Mouse (Mus musculus) neural tube, embryonic 13.5 days (tissue): ENCODE measurements around the gene Gtf3c5. TPM values are rescaled to one million over a fixed set of nuclear protein-coding genes. Genes with fewer than 3 reads are reported as not detected.
A peak's percentile ranks its signal among the peaks of the same experiment; 100 is the strongest.

Source experiments
- ATAC-seq: fragments of 200-750 bp; cut with Nextera tagmentation; 2 replicates; pipeline ENCODE4 v1.8.0; 2017; ENCODE audit warnings: low read depth, mild to moderate bottlenecking, moderate TSS enrichment, moderate library complexity
- H3K27ac ChIP-seq: fragments of 300-500 bp; sonication (generic); replicated peaks from 2 replicates; pipeline ENCODE4 v1.5.1; 2015; ENCODE audit warnings: moderate library complexity, mild to moderate bottlenecking, inconsistent platforms
- H3K27me3 ChIP-seq: fragments of 300-500 bp; sonication (generic); 2 replicates; pipeline ENCODE4 v1.6.1; 2015; ENCODE audit warnings: mild to moderate bottlenecking, inconsistent platforms
- H3K36me3 ChIP-seq: fragments of 300-500 bp; sonication (generic); 2 replicates; pipeline ENCODE4 v1.6.1; 2015; ENCODE audit warnings: mild to moderate bottlenecking, inconsistent platforms
- H3K4me1 ChIP-seq: fragments of 300-500 bp; sonication (generic); replicated peaks from 2 replicates; pipeline ENCODE4 v1.6.1; 2015; ENCODE audit warnings: inconsistent platforms
- H3K4me2 ChIP-seq: fragments of 300-500 bp; sonication (generic); 2 replicates; pipeline ENCODE4 v1.6.1; 2015; ENCODE audit warnings: inconsistent platforms, mild to moderate bottlenecking, moderate library complexity
- H3K4me3 ChIP-seq: fragments of 300-500 bp; sonication (generic); 2 replicates; pipeline ENCODE4 v1.5.1; 2015; ENCODE audit warnings: mild to moderate bottlenecking, inconsistent platforms
- H3K9ac ChIP-seq: fragments of 300-500 bp; sonication (generic); 2 replicates; pipeline ENCODE4 v1.6.1; 2015; ENCODE audit warnings: moderate library complexity, mild to moderate bottlenecking, inconsistent platforms
- H3K9me3 ChIP-seq: fragments of 300-500 bp; sonication (generic); 2 replicates; pipeline ENCODE4 v1.6.1; 2016; ENCODE audit warnings: inconsistent platforms
- WGBS: fragments of 180-500 bp; shearing (Covaris S2); methylation state at CpG from one replicate; pipeline ENCODE4 v1.1.7; 2015; 5-methylcytosine and 5-hydroxymethylcytosine counted together
- polyA plus RNA-seq: library from polyadenylated mRNA; unstranded; fragments of >200 nt; fragmentation: Nextera tagmentation; extraction: Ambion mirVana; gene quantifications from 2 replicates; pipeline ENCODE4 v1.2.1, GENCODE M21; 2015

Gtf3c5 gene
- polyA plus RNA-seq, 1 experiment from 2014 or later = 43.5 TPM

DNA sequence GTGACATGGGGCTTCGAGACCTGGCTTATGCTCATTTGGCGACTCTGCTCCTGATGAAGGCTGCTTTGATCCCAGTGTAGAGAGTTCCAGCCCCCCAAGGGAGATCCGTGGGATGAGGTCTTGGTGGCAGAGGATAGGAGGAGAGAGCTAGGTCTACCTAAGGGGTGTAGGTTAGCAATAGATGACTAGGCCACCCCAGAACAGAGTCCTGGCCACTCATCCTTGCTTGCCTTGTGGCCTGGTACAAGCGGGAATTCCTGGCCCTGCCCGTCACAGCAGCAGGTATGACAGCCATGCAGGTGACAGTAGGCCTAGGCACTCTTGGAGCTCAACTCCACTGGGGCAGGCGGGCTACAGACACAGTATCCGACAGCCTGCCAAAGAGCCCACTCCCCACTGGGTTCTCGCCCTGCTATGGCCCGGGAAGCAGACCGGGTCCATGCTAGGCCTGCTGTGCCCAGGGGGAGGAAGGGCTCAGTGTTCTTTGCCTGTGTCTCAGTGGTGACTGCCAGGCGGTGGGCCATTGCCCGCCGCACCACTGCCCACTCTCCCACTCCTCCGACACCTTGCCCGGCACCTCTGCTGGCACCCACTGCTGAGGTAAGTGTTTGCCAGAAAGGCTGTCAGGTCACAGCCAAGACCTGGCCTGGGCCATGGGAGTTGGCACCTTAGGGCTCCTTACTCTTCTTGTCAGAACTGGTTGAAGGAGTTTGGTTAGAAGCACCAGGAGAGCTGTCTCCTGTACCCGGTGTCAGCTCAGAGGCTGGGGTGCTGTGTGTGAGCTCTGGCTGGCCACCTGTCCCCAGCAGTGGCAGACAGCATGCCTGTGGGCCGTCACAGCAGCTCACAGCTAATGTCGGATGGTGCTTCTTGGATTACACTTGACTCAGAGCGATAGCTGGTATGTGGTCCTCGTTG, 55.9 kb downstream of the Gtf3c5 start:
- no peak for ATAC-seq
- Histone ChIP-seq H3K36me3 (peaks cover under 1% of the 10 kb centered on the region; the same call in 1 of the 2 replicates), H3K27me3 (no peaks in the 10 kb centered on the region), H3K9me3 (no peaks in the 10 kb centered on the region), H3K4me3 (no peak overlapping the region), H3K4me1 (peaks cover 100% of the 10 kb centered on the region), H3K27ac (no peak overlapping the region), H3K4me2 (no peak overlapping the region), H3K9ac (peak overlapping the region; percentile 3; the same call in 1 of the 2 replicates)
- WGBS = 84% methylated on average over 20 of the region's 20 CpGs

DNA sequence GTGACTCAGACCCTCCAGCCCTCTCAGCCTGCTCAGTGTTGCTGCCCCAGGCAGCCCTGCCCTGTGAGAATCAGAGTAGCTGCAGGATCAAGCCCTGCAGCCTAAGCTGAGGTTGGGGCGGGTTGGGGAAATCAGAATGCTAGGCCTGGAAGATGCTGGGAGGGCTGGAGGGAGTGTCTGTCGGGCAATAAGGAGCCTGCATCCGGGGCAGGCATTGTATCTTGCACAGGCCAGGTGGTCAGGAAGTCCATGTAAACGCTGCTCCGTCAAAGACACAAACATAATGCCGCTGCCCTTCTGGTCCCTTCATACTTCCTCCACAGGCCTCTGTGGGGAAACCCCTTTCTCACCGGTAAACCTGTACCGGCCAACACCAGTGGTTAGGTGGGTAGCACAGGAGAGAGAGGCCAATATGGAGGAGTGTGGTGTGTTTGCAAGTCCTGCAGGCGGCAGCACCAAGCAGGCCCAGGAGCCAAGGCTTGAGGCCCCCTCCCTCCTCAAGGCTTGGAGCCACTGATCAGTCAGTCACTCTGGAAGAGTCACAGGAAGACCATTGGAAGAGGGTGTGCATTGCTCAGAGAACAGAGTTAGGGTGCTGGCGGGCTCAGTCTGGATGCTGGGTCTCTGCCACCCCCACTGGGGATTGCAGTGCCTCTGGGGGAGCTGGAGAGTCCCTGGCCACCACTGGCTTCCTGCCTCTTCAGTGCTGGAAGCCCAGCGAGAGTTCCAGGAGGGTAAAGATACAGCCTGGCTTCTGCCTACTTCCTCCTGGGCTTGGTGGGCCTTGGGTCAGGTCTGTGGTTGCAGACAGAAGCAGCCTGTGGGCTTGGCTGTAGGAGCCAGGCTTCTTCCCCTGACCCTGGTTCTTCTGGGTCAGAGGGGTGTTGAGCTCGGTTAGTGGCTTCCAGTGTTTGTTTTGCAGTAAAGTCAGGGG, 57.3 kb downstream of the Gtf3c5 start:
- H3K27me3 ChIP-seq = no peaks in the 10 kb centered on the region

DNA sequence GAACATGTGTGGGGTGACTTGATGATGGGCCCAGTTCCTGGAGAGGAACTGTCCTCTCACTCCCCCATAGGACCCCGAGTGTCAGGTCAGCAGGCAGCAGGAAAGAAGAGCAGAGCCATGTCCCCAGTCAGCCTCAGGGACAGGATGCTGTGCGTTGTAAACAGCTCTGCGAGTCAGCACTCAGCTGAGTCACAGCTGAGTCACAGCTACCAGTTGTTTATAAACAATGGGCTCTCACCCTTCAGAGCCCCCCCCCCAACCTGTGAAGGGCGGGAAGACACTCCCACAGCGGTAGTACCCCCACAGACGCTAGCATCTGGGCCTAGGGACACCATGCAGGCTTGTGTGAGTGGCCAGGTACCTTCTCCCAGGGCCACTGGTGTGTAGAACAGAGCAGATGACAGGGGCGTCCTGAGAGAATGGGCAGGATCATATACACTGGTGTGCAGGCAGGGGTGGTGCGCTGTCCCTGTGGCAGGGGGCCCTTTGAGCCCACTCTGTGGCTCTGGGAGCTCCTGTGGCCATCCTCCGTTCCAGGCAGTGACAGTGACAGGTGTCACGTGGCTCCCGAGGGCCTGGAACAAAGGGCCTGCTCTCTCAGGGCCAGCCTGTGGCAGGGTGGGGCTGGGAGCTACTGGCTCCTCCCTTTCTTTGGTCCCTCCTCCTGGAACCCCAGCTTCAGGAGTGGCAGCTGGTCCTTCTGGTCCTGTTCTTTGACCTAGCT, 58.2 kb downstream of the Gtf3c5 start:
- H3K9me3 ChIP-seq = no peaks in the 10 kb centered on the region
- H3K27me3 ChIP-seq = no peaks in the 10 kb centered on the region
- H3K4me3 ChIP-seq = no peak overlapping the region
- peaks cover 100% of the 10 kb centered on the region for H3K4me1 ChIP-seq
- peak overlapping the region; percentile 47 for H3K9ac ChIP-seq
- 10% methylated on average over 11 of the region's 11 CpGs for WGBS
- H3K27ac ChIP-seq = peak overlapping the region; percentile 81
- peak overlapping the region; percentile 16; the same call in 1 of the 2 replicates for H3K4me2 ChIP-seq
- peaks cover 9% of the 10 kb centered on the region; the same call in 1 of the 2 replicates for H3K36me3 ChIP-seq
- peak; percentile 49 for ATAC-seq

More for the DNA sequence above, 57.3 kb downstream of the Gtf3c5 start:
- Histone ChIP-seq H3K36me3 (peaks cover 9% of the 10 kb centered on the region; the same call in 1 of the 2 replicates), H3K9me3 (no peaks in the 10 kb centered on the region), H3K4me1 (peaks cover 100% of the 10 kb centered on the region), H3K27ac (peak overlapping the region; percentile 81), H3K4me2 (peak overlapping the region; percentile 16; the same call in 1 of the 2 replicates), H3K4me3 (no peak overlapping the region), H3K9ac (peak overlapping the region; percentile 47)
- ATAC-seq = no peak
- WGBS = 36% methylated on average over 12 of the region's 12 CpGs

DNA sequence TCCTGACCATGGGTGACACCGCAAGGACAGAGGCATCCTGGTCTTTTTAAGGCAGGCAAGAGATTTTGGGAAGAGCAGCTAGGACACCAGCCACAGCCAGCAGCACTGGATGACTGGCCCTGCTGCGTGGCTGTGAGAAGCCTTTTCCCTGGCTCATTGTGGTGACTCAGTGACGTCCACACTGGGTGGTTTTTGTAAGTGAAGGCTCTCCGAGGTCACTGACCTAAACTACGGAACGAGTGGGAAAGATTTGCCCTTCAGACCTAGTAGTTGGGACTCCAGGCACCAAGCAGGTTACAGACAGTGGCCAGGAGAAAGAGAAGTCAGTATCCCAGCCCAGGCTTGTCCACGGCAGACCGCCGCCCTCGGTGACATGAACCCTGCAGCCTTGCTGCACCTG, 59.1 kb downstream of the Gtf3c5 start:
- 79% methylated on average over 10 of the region's 10 CpGs for WGBS
- H3K9me3 ChIP-seq = no peaks in the 10 kb centered on the region
- H3K36me3 ChIP-seq = peaks cover 9% of the 10 kb centered on the region; the same call in 1 of the 2 replicates
- no peak overlapping the region for H3K4me3 ChIP-seq
- H3K27ac ChIP-seq = peak overlapping the region; percentile 81
- H3K9ac ChIP-seq = no peak overlapping the region
- no peaks in the 10 kb centered on the region for H3K27me3 ChIP-seq
- peaks cover 100% of the 10 kb centered on the region for H3K4me1 ChIP-seq
- ATAC-seq = no peak
- no peak overlapping the region for H3K4me2 ChIP-seq

DNA sequence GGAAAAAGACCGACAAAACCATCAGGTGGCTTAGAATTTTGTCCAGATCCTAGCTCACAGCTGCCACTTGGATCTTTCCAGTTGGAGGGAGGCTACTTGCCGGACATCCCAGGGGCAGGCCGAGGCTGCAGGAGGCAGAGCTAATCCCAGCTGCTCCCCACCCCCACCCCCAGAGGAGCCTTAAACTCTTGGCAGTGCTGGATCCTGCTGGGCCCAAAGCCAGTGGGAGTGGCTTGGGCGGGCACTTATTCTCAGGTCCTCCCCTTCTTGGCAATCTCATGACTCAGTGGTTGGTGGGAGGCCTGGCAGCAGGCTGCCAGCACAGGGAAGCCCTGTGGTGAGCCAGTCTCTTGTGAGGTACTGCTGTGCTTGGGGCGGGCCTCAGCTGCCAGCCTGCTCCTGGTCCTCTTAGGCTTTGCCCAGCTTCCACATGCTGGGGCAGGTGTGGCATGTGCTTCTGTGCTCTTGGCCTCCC, 59.9 kb downstream of the Gtf3c5 start:
- H3K27ac ChIP-seq = peak overlapping the region; percentile 81
- WGBS = 9% methylated on average over 5 of the region's 5 CpGs
- no peaks in the 10 kb centered on the region for H3K9me3 ChIP-seq
- H3K36me3 ChIP-seq = peaks cover 9% of the 10 kb centered on the region; the same call in 1 of the 2 replicates
- no peak overlapping the region for H3K9ac ChIP-seq
- no peak overlapping the region for H3K4me2 ChIP-seq
- peak; percentile 85 for ATAC-seq
- H3K4me3 ChIP-seq = no peak overlapping the region
- H3K4me1 ChIP-seq = peaks cover 99% of the 10 kb centered on the region
- H3K27me3 ChIP-seq = no peaks in the 10 kb centered on the region

DNA sequence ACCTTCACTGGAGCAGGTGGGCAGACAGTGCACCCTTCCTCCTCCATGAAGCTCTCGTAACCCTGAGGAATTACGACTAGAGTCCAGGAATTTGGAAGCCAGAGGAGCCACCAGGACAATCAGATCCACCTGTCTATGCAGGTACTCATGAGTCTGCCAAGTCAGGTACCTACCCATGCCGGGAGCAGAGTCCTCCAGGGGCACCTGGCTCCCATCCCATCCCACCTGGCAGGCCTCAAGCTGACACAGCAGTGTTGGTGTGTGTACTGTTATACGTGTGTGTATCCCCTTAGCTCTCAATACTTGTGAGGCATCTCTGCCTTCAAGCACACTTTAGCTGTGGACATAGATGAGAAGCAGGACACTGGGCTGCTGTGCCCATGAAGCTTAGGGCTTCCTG, 61.4 kb downstream of the Gtf3c5 start:
- Histone ChIP-seq H3K27ac (no peak overlapping the region; the same call in 1 of the 2 replicates), H3K36me3 (peaks cover 16% of the 10 kb centered on the region), H3K9me3 (no peaks in the 10 kb centered on the region), H3K4me3 (no peak overlapping the region), H3K27me3 (no peaks in the 10 kb centered on the region), H3K4me2 (no peak overlapping the region), H3K4me1 (peaks cover 99% of the 10 kb centered on the region), H3K9ac (no peak overlapping the region; the same call in 1 of the 2 replicates)
- WGBS = 92% methylated on average over 4 of the region's 4 CpGs
- no peak for ATAC-seq

DNA sequence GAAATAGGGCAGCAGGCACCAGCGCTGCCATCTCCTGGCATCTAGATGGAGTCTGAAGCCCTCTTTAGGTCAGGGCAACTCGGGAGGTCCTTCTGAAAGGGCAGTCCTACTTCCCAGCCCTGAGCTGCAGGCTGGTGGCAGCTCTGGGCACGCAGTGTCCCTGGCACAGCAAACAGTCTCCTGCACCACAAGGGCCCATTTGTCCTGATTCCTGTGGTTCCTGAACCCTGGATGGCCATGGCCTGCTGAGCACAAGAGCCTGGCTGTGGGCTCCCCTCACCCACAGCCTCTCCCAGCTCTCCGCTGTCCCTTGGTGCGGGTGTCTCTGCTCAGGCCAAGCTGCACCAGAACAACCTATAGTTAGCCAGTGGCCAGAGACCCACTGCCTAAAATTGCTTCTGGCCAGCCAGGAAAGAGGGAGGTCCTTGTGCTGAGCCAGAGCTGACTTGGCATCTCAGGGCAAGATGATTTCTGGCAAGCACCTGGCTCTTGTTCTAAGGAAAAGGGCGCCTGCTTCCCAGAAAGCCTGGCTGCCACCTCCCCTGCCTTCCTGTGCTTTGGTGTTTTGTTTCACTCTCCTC, 61.9 kb downstream of the Gtf3c5 start:
- H3K9ac ChIP-seq = peak overlapping the region; percentile 50; the same call in 1 of the 2 replicates
- no peak overlapping the region for H3K27ac ChIP-seq
- H3K4me1 ChIP-seq = peaks cover 99% of the 10 kb centered on the region
- no peak overlapping the region for H3K4me2 ChIP-seq
- H3K27me3 ChIP-seq = no peaks in the 10 kb centered on the region
- 87% methylated on average over 6 of the region's 6 CpGs for WGBS
- no peak for ATAC-seq
- H3K36me3 ChIP-seq = peaks cover 16% of the 10 kb centered on the region
- H3K9me3 ChIP-seq = no peaks in the 10 kb centered on the region
- no peak overlapping the region for H3K4me3 ChIP-seq

DNA sequence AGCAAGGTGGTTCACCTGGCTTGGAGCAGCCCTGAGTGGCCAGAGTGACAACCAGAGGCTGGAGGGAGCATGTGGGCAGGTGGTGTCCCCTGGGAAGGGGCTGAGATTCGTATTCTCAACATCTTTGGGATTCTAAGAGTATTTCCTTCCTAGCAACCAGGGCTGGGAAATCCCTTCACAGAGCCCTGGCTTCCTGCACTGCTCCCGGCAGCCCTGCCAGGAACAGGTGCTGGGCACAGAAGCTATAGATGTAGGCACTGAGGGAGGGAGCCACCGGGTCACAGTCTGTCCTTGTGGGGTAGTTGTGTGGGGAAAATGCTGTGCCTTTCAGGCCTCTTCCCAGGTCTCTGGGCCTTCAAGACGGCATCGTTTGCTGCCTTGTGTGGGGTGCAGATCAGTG, 63.0 kb downstream of the Gtf3c5 start:
- Histone ChIP-seq H3K4me3 (no peak overlapping the region), H3K9me3 (no peaks in the 10 kb centered on the region), H3K27me3 (no peaks in the 10 kb centered on the region), H3K9ac (peak overlapping the region; percentile 4), H3K27ac (no peak overlapping the region), H3K4me1 (peaks cover 99% of the 10 kb centered on the region), H3K36me3 (peaks cover 25% of the 10 kb centered on the region), H3K4me2 (no peak overlapping the region)
- 72% methylated on average over 5 of the region's 5 CpGs for WGBS
- no peak for ATAC-seq

DNA sequence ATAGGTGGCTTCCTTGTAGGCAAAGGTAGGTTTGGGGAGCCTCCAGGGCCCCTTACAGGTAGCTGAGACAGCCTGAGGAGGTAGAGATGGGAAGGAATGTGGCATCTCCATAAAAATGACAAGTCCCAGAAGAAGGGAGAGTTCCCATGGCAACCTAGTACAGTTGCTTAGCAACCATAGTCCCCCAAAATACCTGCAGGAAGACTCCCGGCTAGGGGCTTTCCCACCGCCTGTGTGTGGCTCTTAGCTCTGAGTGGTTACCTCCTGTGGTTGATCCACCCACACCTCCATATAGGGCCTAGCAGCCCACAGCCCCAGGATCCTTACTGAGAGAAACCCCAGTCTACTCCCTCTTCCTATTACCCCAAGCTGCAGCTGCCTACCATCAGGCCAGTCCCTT, 65.3 kb downstream of the Gtf3c5 start:
- Histone ChIP-seq H3K27me3 (no peaks in the 10 kb centered on the region), H3K4me2 (peak overlapping the region; percentile 20; the same call in 1 of the 2 replicates), H3K9me3 (no peaks in the 10 kb centered on the region), H3K4me3 (no peak overlapping the region), H3K4me1 (peaks cover 94% of the 10 kb centered on the region), H3K9ac (peak overlapping the region; percentile 1; the same call in 1 of the 2 replicates), H3K36me3 (peaks cover 30% of the 10 kb centered on the region), H3K27ac (peak overlapping the region; percentile 52; the same call in 1 of the 2 replicates)
- ATAC-seq = no peak
- 19% methylated on average over 2 of the region's 2 CpGs for WGBS

DNA sequence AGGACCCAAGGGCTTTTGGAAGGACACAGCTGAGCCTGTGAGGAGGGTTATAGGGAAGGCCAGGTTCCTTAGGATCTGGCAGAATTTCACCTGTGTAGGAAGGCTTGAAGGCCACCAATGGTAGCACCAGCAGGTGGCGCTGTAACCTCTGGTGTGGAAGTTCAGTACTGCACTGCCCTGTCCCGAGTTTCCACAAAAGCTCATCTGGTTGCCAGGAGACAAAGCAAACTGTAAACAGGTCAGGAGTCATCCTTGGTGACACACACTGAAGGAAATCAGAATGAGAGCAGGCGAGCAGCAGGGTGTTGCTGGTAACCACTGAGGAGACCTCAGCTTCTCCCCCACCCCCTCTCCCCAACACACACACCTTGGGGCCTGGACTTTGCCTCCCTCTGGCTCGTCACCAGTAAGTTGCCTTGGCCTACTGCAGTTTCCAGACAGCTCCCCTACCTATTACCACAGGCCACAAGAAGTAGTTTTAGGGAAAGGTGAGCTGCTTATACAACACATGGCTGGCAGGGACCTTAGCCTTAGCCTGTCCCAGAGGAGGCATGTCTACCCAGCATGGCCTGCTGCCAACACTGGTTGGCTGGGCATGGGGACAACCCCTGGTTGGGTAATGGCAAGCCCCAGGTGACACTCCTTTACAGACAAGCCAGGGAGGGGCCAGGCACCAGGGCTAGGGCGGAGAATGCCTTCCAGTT, 66.2 kb downstream of the Gtf3c5 start:
- H3K27me3 ChIP-seq = no peaks in the 10 kb centered on the region
- 39% methylated on average over 5 of the region's 5 CpGs for WGBS
- 0 out of 2 replicates have a peak overlapping the region, but pooled peaks have one; percentile 52 for H3K27ac ChIP-seq
- H3K4me3 ChIP-seq = no peak overlapping the region
- no peak overlapping the region for H3K4me2 ChIP-seq
- peaks cover 90% of the 10 kb centered on the region for H3K4me1 ChIP-seq
- no peak for ATAC-seq
- H3K9me3 ChIP-seq = no peaks in the 10 kb centered on the region
- H3K36me3 ChIP-seq = peaks cover 26% of the 10 kb centered on the region
- 0 out of 2 replicates have a peak overlapping the region, but pooled peaks have one; percentile 1 for H3K9ac ChIP-seq
